Mouse (Mus musculus): ENCODE measurements around the gene Jph2.

DNA sequence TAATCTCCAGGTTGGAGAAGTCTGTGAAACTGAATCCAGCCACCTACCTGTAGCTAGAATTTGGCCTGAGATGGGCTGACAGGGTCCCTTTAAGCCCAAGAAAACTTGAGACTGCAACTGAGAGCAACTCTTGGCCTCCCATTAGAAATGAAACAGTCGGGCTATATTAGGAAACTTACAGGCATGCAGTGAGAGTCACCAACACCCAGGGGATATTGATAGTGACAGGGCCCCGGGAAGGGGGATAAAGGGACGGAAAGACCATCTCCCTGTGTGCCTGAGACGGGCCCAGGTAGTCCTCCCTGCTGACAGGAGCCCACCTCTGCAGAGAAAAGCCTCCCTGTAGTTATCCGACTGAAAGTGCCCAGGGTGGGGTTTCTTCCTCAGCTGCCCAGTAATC is 18.4 kb downstream of the Jph2 start:
- TF ChIP-seq CTCF (conservative IDR thresholded peaks at IDR 0.05; ENCODE audit: low read length) (no peak), NANOG (IDR thresholded peaks at IDR 0.05; ENCODE audit: borderline replicate concordance, low read length) (no peak)
